Mouse (Mus musculus): ENCODE results near the gene Rnf168. TPM values are rescaled to one million over a fixed set of nuclear protein-coding genes. Genes with fewer than 3 reads are reported as not detected.
"Not testable (repeated sequence)": the region's sequence is repeated elsewhere in the genome, so short reads cannot be mapped to it uniquely, and the experiment has no call there.

The Rnf168 gene
- 23.2 and 23.3 TPM in 2 replicates for polyA plus RNA-seq (2015; fragmentation: Nextera tagmentation; extraction: Ambion mirVana)

DNA sequence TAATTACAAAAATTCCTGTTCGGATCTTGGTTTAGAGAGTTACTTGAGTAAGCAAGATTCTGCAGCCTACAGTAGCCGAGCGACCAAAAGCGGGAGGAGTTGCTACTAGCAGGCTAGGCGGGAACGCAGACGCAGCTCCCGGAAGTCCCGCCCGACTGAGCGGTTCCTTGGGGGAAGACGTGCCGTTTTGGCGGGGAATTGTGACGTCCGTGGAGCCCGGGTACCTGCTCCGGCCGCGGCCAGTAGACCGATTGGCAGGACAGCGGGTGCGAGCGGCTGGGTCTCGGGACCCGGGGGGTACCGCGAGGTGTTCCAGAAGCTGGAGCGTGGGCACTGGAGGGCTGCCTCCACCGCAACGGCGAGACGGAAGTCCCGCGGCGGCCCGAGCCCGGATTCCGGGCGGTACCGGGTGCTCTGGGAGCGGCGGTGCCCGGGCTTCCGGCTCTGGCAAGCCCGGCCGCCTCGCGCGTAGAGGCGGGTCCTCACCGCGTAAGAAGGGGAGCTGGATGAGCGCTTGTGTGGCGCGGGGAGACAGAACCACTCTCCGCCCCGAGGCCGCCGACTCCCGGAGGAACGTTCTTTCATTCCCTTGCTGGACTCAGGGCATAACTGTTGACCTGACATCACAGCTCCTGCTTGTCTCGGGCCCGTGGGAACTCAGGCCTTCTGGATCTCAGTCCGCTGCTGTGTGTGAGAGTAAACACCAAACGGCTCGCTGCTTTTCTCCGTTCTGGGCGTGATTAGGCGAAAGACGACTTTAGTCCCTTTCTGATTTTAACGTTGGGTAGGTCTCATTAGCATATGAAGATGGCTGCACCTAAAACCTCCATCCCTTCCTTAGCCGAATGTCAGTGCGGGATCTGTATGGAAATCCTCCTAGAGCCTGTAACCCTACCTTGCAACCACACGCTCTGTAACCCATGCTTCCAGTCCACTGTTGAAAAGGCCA lies at the start of gene Rnf168:
TSS of gene Rnf168 (plus strand) at position 152 of the 949 bp plus-strand sequence.
- under 1% methylated on average over 75 of the region's 75 CpGs for WGBS
- peak within 1 kb of the TSS; percentile 73 for H3K4me3 ChIP-seq (ENCODE audit: low read length)
- peaks cover 12% of the 10 kb centered on the region for H3K36me3 ChIP-seq (ENCODE audit: insufficient read depth, low read length)
- peaks cover 17% of the 10 kb centered on the region; the same call in 1 of the 2 replicates for H3K4me1 ChIP-seq (ENCODE audit: insufficient read depth, low read length)
- H3K27ac ChIP-seq (ENCODE audit: low read length) = peak within 1 kb of the TSS; percentile 97
- peak within 1 kb of the TSS; percentile 63 for H3K4me2 ChIP-seq (replicated peaks; ENCODE audit: low read depth, low read length)
- no peaks in the 10 kb centered on the region for H3K27me3 ChIP-seq (ENCODE audit: insufficient read depth, low read length)
- H3K9me3 ChIP-seq (ENCODE audit: low read length) = peaks cover 6% of the 10 kb centered on the region; the same call in 1 of the 2 replicates
- H3K9ac ChIP-seq (replicated peaks; ENCODE audit: low read length) = peak within 1 kb of the TSS; percentile 93
- ATAC-seq (ENCODE audit: low FRiP score, low TSS enrichment) = peak; percentile 96

DNA sequence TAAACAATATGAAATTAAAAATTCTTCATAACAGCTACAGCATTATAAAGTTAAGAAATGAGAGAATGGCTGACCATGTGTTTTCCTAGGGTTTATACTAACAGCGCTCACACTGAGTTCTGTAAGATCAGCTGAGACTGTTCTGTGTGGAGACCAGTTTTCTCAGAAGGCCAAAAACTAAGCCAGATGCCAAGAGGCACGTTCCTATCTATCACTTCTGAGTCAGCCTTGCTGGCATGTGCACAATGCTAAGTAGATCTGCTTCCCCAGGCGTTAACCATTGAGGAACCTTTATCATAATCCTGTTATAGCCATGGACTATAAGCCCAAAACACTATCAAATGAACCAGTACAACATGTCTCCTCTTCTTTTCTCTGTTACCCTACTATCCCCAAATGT lies 45.2 kb upstream of the Rnf168 start:
- H3K36me3 ChIP-seq (ENCODE audit: insufficient read depth, low read length) = peaks cover 16% of the 10 kb centered on the region; the same call in 1 of the 2 replicates
- ATAC-seq (ENCODE audit: low FRiP score, low TSS enrichment); H3K27me3 ChIP-seq (ENCODE audit: insufficient read depth, low read length); H3K9me3 ChIP-seq (ENCODE audit: low read length); H3K9ac ChIP-seq (replicated peaks; ENCODE audit: low read length); H3K4me3 ChIP-seq (ENCODE audit: low read length); H3K4me1 ChIP-seq (ENCODE audit: insufficient read depth, low read length); H3K27ac ChIP-seq (ENCODE audit: low read length); H3K4me2 ChIP-seq (replicated peaks; ENCODE audit: low read depth, low read length): not testable (repeated sequence)
- WGBS = 83% methylated on average over 3 of the region's 3 CpGs

DNA sequence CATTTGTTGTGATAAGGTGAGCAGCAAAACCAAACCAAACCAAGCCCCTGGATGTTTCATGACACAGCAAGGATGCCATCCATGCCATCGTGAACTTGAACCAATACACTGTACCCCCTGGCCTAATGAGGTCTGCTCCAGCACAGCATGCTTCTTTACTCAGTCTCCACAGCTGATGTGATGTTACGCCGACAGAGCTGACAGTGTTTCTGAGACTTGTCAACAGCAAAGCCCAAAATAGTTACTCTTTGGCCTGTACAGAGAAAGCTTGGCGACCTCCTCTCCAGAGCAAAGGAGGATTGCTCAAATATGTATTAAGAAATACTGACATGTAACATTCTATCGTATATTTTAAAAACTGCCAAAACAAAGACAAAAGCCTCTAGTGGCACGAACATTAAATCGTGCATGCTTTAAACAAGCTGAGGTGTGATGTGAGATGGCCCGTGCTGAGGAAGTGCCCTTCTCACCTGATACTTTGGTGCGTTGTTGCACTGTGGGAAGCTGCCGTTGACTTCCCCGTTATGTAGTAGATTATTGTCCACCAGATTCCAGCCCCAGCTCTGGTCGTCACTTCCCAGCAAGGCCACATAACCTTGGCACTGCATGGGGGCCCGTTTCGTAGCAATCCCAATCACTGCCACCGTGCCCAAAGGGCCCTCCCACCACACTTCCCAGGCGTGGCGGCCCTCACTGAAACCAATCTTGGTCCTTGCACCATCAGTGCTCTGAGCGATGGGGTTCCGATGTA lies 39.2 kb upstream of the Rnf168 start:
- no peak overlapping the region for H3K9ac ChIP-seq (replicated peaks; ENCODE audit: low read length)
- no peak overlapping the region for H3K27ac ChIP-seq (ENCODE audit: low read length)
- WGBS = 86% methylated on average over 19 of the region's 19 CpGs
- no peak overlapping the region for H3K4me2 ChIP-seq (replicated peaks; ENCODE audit: low read depth, low read length)
- no peak overlapping the region for H3K4me3 ChIP-seq (ENCODE audit: low read length)
- no peak for ATAC-seq (ENCODE audit: low FRiP score, low TSS enrichment)
- no peaks in the 10 kb centered on the region for H3K27me3 ChIP-seq (ENCODE audit: insufficient read depth, low read length)
- no peaks in the 10 kb centered on the region for H3K4me1 ChIP-seq (ENCODE audit: insufficient read depth, low read length)
- H3K36me3 ChIP-seq (ENCODE audit: insufficient read depth, low read length) = peaks cover 18% of the 10 kb centered on the region
- H3K9me3 ChIP-seq (ENCODE audit: low read length) = no peaks in the 10 kb centered on the region

DNA sequence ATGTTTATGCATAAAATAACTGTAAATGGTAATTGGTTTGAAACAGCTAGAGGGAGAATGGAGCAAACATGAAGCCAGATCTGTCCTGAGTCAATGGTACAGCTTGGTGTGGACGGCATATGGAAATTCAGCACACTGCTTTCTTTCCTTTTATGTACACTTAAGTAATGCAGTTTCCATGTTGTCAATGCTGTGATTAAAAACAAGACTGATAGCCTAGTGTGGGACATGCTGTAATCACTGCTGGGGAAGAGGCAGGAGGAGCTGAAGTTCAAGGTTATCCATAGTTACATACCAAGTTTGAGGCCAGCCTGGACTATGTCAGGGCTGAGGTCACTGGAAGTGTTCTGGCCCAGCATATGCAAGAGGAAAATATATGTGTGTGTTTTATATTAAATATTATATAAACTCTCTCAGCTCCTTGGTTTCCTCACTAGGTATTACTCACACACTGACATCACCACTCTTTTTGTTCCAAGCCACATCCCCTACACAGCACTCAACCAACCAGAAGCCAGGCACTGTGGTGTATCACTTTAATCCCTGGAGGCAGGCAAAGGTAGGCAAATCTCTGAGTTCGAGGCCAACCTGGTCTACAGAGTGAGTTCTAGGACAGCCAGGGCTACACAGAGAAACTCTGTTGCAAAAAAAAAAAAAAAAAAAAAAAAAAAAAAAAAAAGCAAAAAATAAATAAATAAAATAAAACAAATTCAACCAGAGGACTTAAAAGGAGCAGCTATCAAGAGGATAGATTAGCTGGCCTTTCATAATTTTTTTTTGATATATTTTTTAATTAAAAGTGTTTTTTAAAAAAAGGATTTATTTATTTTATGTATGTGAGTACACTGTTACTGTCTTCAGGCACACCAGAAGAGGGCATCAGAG lies 37.6 kb upstream of the Rnf168 start:
- Histone ChIP-seq H3K9me3 (ENCODE audit: low read length) (no peaks in the 10 kb centered on the region), H3K27me3 (ENCODE audit: insufficient read depth, low read length) (no peaks in the 10 kb centered on the region), H3K9ac (replicated peaks; ENCODE audit: low read length) (no peak overlapping the region), H3K36me3 (ENCODE audit: insufficient read depth, low read length) (peaks cover 15% of the 10 kb centered on the region), H3K27ac (ENCODE audit: low read length) (no peak overlapping the region), H3K4me1 (ENCODE audit: insufficient read depth, low read length) (peaks cover under 1% of the 10 kb centered on the region), H3K4me2 (replicated peaks; ENCODE audit: low read depth, low read length) (no peak overlapping the region), H3K4me3 (ENCODE audit: low read length) (no peak overlapping the region)
- ATAC-seq (ENCODE audit: low FRiP score, low TSS enrichment) = no peak
- WGBS = 89% methylated on average over 2 of the region's 2 CpGs

DNA sequence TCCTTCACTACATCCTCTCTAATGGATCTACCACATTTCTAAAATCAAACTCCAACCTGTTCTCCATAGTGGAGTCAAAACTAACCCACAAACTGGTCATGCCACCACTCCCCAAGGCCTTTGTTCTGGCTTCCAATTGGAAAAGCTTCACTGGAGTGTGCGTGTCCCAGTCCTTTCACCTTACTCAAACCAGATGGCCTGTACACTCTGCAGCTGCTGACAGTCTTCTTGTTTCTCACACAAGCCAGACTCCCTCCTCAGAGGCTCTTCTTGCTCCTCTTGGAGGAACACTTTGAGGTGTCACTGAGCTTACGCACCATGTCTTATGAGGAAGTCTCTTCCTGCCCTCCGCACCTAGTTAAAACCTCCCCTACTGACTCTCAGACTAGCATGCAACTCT lies 33.4 kb upstream of the Rnf168 start:
- 94% methylated on average over 3 of the region's 3 CpGs for WGBS
- ATAC-seq (ENCODE audit: low FRiP score, low TSS enrichment) = no peak
- peaks cover 17% of the 10 kb centered on the region for H3K4me1 ChIP-seq (ENCODE audit: insufficient read depth, low read length)
- H3K4me3 ChIP-seq (ENCODE audit: low read length) = no peak overlapping the region
- H3K27me3 ChIP-seq (ENCODE audit: insufficient read depth, low read length) = no peaks in the 10 kb centered on the region
- no peak overlapping the region for H3K4me2 ChIP-seq (replicated peaks; ENCODE audit: low read depth, low read length)
- H3K9ac ChIP-seq (replicated peaks; ENCODE audit: low read length) = no peak overlapping the region
- no peaks in the 10 kb centered on the region for H3K36me3 ChIP-seq (ENCODE audit: insufficient read depth, low read length)
- no peak overlapping the region for H3K27ac ChIP-seq (ENCODE audit: low read length)
- H3K9me3 ChIP-seq (ENCODE audit: low read length) = no peaks in the 10 kb centered on the region

DNA sequence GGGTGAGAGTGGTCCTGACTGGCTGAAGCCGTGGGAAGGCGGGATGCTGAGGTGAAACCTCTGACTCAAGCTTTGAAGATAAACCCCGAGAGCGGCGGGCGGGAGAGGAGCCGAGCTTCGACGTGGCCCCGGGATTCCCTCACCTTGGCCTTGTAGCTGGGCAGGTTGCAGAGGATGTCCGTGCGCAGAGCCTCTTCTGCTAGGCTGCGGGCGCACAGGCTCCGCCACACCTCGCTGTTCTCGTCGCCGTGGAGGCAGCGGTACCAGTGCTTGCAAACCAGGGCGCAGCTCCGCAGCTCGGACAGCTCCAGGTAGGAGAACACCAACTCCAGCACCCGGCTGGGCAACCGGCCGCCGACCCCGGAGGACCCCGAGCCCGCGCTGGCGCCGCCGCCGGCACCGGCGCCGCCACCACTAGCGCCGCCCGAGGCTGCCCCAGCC lies 30.9 kb upstream of the Rnf168 start:
- peak; percentile 64 for ATAC-seq (ENCODE audit: low FRiP score, low TSS enrichment)

DNA sequence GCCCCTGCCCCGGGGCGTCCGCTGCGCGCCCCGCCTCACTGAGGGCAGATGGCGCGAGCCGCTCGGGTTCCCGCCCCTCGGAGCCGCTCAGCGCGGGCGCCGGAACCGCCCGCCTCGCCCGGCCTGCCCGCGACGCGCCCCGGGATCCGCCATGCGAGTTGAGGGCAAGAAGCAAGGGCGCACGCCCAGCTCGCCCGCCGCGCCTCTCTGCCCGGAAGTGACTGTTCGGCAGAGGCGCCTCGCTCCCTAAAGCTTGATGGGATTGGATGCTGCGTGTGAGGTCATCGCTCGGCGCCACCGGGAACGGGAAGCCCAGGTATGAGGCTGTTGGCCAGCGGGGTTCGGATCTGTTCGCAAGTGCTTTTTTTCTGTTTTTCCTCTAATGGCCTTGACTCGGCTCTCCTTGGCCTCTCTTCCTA lies 30.3 kb upstream of the Rnf168 start, which contains the start of the genes Fbxo45 and Wdr53:
TSS of gene Fbxo45 (minus strand) at position 207 of the 419 bp plus-strand sequence.
TSS of gene Wdr53 (plus strand) at position 276 of the 419 bp plus-strand sequence.
- WGBS = under 1% methylated on average over 41 of the region's 48 CpGs
- no peaks in the 10 kb centered on the region for H3K27me3 ChIP-seq (ENCODE audit: insufficient read depth, low read length)
- peak within 1 kb of the TSS; percentile 80 for H3K4me3 ChIP-seq (ENCODE audit: low read length)
- H3K4me2 ChIP-seq (replicated peaks; ENCODE audit: low read depth, low read length) = peak within 1 kb of the TSS; percentile 70
- ATAC-seq (ENCODE audit: low FRiP score, low TSS enrichment) = peak; percentile 99
- H3K36me3 ChIP-seq (ENCODE audit: insufficient read depth, low read length) = peaks cover 2% of the 10 kb centered on the region; the same call in 1 of the 2 replicates
- peaks cover 17% of the 10 kb centered on the region for H3K4me1 ChIP-seq (ENCODE audit: insufficient read depth, low read length)
- no peaks in the 10 kb centered on the region for H3K9me3 ChIP-seq (ENCODE audit: low read length)
- H3K27ac ChIP-seq (ENCODE audit: low read length) = peak within 1 kb of the TSS; percentile 95
- H3K9ac ChIP-seq (replicated peaks; ENCODE audit: low read length) = peak within 1 kb of the TSS; percentile 95

More for the DNA sequence above, 30.9 kb upstream of the Rnf168 start:
- Histone ChIP-seq H3K4me2 (replicated peaks; ENCODE audit: low read depth, low read length) (peak overlapping the region; percentile 70), H3K9me3 (ENCODE audit: low read length) (no peaks in the 10 kb centered on the region), H3K9ac (replicated peaks; ENCODE audit: low read length) (peak overlapping the region; percentile 95), H3K36me3 (ENCODE audit: insufficient read depth, low read length) (no peaks in the 10 kb centered on the region), H3K27ac (ENCODE audit: low read length) (peak overlapping the region; percentile 95), H3K27me3 (ENCODE audit: insufficient read depth, low read length) (no peaks in the 10 kb centered on the region), H3K4me1 (ENCODE audit: insufficient read depth, low read length) (peaks cover 17% of the 10 kb centered on the region), H3K4me3 (ENCODE audit: low read length) (peak overlapping the region; percentile 80)
- WGBS = 0% methylated on average over 38 of the region's 41 CpGs

DNA sequence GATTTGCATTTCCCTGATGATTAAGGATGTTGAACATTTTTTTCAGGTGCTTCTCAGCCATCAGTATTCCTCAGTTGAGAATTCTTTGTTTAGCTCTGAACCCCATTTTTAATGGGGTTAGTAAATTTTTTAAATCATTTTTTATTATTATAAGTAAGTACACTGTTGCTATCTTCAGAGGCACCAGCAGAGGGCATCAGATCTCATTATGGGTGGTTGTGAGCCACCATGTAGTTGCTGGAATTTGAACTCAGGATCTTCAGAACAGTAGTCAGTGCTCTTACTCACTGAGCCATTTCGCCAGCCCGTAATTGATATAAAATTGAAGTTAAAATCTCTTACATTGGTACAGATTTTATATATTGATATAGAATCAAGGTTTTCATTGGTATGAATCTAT lies 13.0 kb upstream of the Rnf168 start:
- not testable (repeated sequence) for H3K27me3 ChIP-seq (ENCODE audit: insufficient read depth, low read length); H3K4me3 ChIP-seq (ENCODE audit: low read length); H3K36me3 ChIP-seq (ENCODE audit: insufficient read depth, low read length); H3K27ac ChIP-seq (ENCODE audit: low read length); ATAC-seq (ENCODE audit: low FRiP score, low TSS enrichment); H3K9ac ChIP-seq (replicated peaks; ENCODE audit: low read length); H3K9me3 ChIP-seq (ENCODE audit: low read length); H3K4me2 ChIP-seq (replicated peaks; ENCODE audit: low read depth, low read length); H3K4me1 ChIP-seq (ENCODE audit: insufficient read depth, low read length)
- WGBS = 83% methylated on average over 2 of the region's 2 CpGs

DNA sequence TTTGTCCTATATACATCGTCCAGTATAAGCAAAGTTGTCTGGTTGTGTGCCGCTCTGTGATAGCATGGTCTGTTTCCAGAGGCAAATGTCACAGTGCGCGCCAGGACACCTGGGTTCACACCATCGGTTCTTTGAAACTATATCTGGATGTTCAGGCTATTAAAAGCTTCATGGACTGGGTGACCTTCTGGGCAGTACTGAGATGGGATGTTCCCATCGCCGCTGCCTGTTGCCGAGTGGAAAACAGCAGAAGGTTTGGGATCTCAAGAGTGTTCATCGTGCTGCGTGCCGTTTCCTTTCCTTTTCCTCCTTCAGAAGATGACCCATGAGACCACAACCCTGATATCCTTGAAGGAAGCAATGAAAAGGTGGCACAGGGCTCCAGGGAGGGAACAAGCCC lies 6.0 kb upstream of the Rnf168 start, which contains the start of gene Smco1:
TSS of gene Smco1 (plus strand) at position 178 of the 400 bp plus-strand sequence.
- WGBS = 80% methylated on average over 11 of the region's 11 CpGs
- ATAC-seq (ENCODE audit: low FRiP score, low TSS enrichment) = no peak

More for the DNA sequence above, 6.0 kb upstream of the Rnf168 start, which contains the start of gene Smco1:
- Histone ChIP-seq H3K27me3 (ENCODE audit: insufficient read depth, low read length) (no peaks in the 10 kb centered on the region), H3K36me3 (ENCODE audit: insufficient read depth, low read length) (no peaks in the 10 kb centered on the region), H3K27ac (ENCODE audit: low read length) (no peak within 1 kb of the TSS), H3K9me3 (ENCODE audit: low read length) (no peaks in the 10 kb centered on the region), H3K4me3 (ENCODE audit: low read length) (no peak within 1 kb of the TSS), H3K9ac (replicated peaks; ENCODE audit: low read length) (no peak within 1 kb of the TSS), H3K4me1 (ENCODE audit: insufficient read depth, low read length) (no peaks in the 10 kb centered on the region), H3K4me2 (replicated peaks; ENCODE audit: low read depth, low read length) (no peak within 1 kb of the TSS)

Measured in kidney, embryonic 16.5 days (tissue).